Mouse (Mus musculus) embryo, embryonic 11.5 days (tissue): Measurements from ENCODE around the gene Neurod6.
"Not testable (repeated sequence)": the region's sequence is repeated elsewhere in the genome, so short reads cannot be mapped to it uniquely, and the experiment has no call there.

Experiments used
- DNase-seq: peaks from one replicate; pipeline ENCODE4 v3.0.0-alpha.2; 2012; ENCODE audit warnings: low read depth, low spot score

Neurod6 gene

GRCm38 (mm10) chr6:55680974-55681373, at the start of gene Neurod6:
Neurod6 (minus strand) TSS chr6:55681263.
- no peak for DNase-seq

- DNase-seq = peak; percentile 44
Observed at GRCm38 (mm10) chr6:55717209-55717608, 36.1 kb upstream of the Neurod6 start.

DNA sequence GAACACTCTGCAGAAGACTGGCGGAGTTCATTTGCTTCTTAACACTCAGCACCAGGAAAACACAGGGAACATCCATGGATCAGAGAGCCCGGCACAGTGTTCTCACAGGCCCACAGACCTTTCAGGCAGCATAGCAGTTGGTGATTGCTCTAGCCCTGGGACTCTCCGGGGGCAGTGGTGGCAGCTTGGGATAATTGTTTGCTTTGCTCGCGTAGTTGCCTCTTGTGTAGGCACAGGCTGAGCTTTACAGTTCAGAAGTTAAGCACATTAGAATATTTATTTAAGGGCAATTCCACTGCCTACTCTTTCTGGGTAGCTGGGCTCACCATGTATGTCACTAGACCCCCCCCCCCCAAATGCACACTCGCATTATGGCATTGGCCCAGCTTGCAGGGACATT, 34.4 kb upstream of the Neurod6 start:
- DNase-seq = no peak

DNA sequence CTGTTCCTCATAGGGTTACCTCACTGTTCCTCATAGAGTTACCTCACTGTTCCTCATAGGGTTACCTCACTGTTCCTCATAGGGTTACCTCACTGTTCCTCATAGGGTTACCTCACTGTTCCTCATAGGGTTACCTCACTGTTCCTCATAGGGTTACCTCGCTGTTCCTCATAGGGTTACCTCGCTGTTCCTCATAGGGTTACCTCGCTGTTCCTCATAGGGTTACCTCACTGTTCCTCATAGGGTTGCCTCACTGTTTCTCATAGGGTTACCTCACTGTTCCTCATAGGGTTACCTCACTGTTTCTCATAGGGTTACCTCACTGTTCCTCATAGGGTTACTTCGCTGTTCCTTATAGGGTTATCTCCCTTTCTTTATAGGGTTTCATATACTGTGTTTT, 29.9 kb upstream of the Neurod6 start:
- not testable (repeated sequence) for DNase-seq

- no peak for DNase-seq
Observed at GRCm38 (mm10) chr6:55704759-55705104, 23.7 kb upstream of the Neurod6 start.

DNA sequence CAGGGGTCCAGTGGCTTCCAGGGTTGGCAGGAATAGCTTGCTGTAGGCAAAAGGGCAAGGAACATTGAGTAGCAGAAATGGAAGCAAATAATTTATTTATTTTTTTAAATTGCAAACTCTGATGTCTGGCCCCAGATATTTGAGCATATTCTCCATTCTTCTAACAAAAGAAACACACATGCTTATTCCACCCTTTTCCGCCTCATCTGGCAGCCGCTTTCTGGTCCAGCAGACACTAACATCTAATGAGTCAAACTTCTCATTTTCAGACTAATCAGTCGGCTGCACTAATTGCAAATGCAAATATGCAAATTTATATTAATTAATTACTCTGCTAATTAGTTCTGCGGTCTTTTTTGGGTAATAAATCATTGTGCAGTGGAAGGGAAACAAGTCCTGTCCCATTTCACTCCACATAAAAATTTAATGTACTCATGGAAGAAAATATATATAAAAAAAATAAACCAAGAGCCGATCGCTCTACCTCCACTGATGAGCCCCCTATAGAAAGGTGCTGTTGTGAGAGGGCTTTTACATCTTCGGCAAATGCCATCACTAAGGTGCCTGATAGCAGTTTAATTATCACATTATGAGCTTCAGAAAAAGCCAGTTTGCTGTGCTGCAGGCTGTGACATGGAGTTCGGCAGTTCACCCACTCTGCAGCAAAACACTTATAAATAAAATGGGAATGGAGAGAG, 23.1 kb upstream of the Neurod6 start:
- no peak for DNase-seq

- DNase-seq = no peak
Observed at GRCm38 (mm10) chr6:55700392-55701386, 19.6 kb upstream of the Neurod6 start.

DNA sequence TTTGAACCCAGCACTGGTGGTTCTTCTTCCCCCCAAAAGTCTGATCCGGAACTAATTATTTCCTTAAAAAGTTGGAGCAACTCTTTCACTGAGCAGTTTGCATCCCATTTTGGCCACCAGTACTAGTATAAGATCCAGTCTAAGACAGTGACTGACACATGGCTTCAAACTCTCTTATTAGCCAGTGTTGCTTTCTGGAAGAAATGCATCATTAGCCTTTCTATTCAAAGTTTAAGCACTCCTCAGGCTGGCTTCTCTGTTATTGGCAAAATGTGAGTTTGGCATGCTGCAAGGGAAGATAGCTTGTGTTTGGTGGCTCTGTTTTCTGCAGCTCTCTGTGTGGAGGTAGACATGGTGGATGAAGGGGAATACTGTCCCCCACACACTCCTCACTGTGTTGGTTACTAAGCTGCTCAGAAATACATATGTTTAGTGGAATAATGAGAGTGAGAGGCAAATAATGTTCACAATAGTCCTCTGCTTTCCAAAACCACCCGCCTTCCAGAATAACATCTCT, 9.0 kb upstream of the Neurod6 start:
- no peak for DNase-seq

DNA sequence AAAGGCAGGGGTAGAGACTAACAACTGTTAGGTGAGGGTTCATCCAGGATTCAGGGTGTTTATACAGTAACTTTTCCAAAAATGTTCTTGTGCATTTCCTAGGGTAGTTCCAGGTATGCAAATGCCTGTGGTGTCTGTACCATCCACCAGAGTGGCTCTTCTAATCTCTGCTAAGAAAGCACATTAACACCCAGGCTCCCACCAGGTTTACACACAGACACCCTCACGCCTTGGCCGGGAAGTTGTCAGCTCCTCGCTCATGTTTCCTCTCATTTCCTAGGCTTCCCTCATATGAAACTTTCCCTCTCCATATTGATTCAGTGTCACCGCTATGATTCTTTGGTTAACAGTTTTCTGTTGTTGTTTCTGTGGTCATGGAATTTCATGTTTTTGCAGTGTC, 2.4 kb upstream of the Neurod6 start:
- no peak for DNase-seq

- DNase-seq = no peak
Observed at GRCm38 (mm10) chr6:55682886-55683285, 1.8 kb upstream of the Neurod6 start.

DNA sequence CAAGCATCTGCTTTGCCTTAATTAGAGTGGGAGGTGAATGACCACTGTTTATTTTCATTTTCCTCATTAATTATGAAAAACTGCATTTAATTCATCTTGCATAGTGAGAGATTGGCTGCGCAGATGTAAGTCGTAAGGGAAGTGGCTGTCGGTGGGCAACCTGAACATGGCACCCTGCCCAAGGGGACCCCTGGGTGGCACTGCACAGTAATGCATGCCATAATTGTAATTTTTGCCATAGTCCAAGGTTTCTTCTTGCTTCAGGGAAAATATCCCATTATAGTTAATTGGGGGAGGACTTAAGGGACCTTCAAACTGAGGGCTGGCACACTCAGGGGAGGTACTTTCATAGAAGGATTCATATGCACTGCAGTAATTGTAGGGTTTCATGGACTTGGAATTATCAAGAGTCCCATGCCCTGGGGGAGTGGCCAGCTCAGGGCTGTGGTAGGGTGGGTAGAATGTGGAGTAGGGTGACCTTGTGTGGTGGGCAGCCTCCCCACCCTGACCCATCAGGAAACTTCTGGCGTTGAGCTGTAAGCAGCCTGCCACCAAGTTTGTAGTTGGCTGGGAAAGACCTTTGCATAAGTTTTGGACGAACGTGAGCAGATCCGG, 2.4 kb downstream of the Neurod6 start:
- no peak for DNase-seq

DNA sequence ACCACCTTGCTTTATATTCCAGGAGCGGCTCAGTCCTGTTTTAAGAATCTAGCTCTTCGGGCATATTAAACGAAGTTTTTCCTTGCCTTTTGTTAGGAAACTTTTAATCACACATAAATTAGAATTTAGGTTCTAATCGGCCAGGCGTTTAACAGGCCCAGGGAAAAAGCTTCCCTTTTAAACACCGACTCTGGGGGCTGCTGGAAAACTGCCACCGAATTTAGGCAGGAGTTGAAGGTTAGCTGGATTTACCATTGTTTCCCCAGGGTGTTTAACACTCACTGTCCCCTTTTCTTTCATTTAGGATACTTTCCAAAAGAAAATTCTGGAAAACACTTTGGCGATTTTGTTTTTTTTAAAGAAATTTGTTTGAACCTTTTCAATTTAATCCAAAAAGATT, 3.7 kb downstream of the Neurod6 start:
- DNase-seq = no peak

DNA sequence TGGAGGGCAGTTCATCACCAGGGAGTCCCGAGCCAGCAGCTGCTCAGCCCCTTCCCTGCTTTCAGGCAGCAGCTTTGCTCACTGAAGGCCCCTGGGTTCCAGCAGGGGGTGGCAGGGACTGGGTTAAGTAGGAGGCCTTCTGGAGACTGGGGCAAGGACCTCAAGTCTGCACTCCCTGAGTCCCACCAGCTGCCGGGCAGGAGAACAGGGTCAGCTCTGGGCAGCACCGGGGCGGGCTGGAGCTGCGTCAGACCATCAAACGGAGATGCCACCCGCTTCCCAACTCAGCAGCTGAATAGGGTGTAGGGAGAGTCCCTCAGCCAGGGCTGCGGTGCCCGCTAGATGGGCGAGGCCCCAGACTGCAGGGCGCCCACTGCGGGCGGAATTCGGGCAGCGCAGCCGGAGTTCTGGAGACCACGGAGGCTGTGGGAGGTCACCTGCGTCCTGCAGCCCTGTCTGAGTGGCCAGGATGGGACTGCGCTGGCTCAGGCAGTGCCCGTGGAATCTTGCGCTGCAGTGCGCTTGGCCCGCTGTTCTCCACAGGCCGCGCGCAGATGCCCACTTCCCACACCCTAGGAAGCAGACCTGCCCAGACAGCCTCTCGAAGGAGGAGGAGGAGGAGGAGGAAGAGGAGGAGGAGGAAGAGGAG, 4.3 kb downstream of the Neurod6 start:
- peak; percentile 8 for DNase-seq

- no peak for DNase-seq
Observed at GRCm38 (mm10) chr6:55676141-55676662, 4.9 kb downstream of the Neurod6 start.

GRCm38 (mm10) chr6:55667801-55668200, 13.3 kb downstream of the Neurod6 start:
- no peak for DNase-seq

DNA sequence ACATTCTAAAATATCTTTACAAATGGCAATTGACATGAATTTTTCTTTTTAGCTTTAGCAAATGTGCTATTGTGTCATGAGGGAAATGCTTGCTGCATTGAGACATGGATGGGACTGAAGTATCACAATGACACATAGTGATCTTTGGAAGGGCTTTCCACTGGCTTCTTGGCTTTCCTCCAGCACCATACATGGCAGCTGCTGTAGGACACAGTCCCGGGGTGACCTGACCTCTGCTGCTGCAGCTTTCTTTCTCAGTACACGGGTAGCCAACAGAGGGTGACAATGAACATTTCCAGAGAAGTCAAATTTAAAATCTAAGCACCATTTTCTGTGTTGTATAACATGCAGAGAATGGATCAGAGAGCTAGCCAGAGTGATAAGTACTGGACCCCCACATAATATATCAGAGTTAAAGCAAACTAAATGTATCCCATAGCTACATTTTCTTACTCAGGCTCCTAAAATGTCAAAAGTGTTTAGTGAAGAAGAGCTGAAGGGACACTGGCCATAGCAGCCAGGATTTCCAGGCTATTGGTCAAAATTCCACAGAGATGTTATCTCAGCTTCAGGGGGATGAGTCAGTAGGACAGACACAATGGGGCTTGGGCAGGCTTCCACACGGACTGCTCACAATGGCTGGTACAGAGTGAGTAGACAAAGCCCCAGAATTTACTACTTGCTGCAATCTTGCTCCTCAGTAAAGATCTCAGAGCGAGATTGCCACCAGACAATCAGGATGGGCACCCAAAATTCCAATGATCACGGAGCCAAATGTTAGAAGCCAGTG, 19.7 kb downstream of the Neurod6 start:
- DNase-seq = no peak

DNA sequence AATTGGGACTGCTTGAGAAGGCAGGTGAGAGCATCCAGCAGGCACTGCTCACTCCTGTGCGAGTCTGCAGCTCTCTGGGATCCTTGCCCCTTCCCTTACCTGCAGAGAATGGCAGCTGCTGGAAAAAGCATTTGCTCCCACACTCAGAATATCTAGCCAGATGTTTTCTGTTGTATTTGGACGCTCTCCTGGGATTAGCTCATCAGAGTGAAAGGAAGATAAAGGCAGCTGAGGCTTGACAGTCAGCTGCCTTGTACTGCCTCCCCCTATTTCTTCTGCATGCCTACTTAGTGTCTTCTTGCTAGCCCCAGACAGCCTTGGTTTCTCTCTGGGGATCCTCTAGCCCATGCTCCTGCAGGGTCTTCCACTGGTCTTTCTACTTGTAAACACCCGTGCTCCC, 31.1 kb downstream of the Neurod6 start:
- DNase-seq = no peak

GRCm38 (mm10) chr6:55649581-55649980, 31.5 kb downstream of the Neurod6 start:
- no peak for DNase-seq

- DNase-seq = no peak
Observed at GRCm38 (mm10) chr6:55648886-55649285, 32.2 kb downstream of the Neurod6 start.

DNA sequence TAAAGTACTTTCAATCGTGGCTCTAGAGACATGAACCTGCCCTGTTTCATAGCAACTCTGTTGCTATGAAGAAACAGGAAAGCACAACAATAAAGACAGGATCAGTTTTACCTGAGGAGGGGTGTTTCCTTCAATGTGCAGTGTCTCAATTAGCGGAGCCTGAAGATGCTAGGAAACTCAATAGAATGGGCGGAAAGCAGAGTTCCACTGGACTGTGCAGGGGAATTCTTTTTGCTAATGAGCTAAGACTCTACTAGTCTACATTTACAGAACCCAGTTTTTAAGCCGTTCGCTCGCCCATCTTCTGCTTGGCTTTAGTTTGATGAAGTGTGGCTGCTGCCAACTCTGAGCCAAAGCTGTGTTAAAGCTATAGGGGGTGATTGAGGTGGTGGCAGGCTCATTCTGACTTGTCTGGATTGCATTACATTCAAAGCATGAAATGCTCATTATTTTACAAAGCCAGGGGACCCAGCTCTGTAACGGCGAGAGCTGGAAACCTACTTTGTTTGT, 33.2 kb downstream of the Neurod6 start:
- DNase-seq = no peak
